Mouse (Mus musculus) testis, postnatal 14 days (tissue): ENCODE measurements around the gene Pla2g12b.
"Not testable (repeated sequence)": the region's sequence is repeated elsewhere in the genome, so short reads cannot be mapped to it uniquely, and the experiment has no call there.

Experiments
- DNase-seq: peaks from one replicate; pipeline ENCODE4 v3.0.0; 2021; ENCODE audit warnings: low spot score

The Pla2g12b gene

GRCm38 (mm10) chr10:59402899-59403792 is at the start of gene Pla2g12b:
Gene Pla2g12b (plus strand): TSS chr10:59403660.
- DNase-seq = no peak

- no peak for DNase-seq
Observed at GRCm38 (mm10) chr10:59354120-59354519, 49.3 kb upstream of the Pla2g12b start.

GRCm38 (mm10) chr10:59355020-59355419 is 48.4 kb upstream of the Pla2g12b start:
- no peak for DNase-seq

- DNase-seq = no peak
Observed at GRCm38 (mm10) chr10:59358744-59359143, 44.7 kb upstream of the Pla2g12b start.

DNA sequence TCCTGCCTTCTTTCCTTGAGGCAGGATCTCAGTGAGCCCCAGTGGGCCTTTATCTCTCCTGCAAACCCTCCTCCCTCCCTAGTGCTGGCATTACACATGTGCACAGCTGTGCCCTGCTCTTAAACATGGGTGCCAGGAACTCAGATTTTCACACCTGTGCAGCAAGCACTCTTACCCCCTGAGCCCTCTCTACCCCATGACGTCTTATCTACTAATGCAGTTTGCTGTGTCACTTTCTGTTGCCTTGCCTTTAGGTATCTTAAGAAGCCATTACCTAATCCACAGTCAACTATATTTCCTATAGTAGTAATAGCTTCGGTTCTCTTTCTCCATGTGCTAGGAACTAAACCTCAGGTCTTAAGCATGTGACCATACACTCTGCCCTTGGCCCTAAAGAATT is 40.3 kb upstream of the Pla2g12b start:
- no peak for DNase-seq

DNA sequence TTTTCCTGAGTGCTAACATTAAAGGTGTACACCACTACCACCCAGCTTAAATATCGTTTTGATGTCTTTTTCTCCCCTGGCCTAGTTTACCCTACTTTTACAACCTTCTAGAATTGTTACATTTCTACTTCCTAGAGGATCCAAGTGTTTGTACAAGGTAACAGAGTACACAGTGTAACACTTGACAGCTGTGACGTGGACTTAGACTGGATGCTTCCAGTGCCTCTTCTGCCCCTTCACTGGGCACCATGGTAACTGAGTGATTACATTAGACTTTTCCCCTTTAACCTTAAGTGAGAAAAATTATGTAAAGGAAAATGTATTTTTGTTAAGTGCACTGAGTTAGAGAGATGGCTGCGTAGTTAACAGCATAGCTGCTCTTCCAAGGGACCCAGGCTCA is 38.9 kb upstream of the Pla2g12b start:
- DNase-seq = no peak

DNA sequence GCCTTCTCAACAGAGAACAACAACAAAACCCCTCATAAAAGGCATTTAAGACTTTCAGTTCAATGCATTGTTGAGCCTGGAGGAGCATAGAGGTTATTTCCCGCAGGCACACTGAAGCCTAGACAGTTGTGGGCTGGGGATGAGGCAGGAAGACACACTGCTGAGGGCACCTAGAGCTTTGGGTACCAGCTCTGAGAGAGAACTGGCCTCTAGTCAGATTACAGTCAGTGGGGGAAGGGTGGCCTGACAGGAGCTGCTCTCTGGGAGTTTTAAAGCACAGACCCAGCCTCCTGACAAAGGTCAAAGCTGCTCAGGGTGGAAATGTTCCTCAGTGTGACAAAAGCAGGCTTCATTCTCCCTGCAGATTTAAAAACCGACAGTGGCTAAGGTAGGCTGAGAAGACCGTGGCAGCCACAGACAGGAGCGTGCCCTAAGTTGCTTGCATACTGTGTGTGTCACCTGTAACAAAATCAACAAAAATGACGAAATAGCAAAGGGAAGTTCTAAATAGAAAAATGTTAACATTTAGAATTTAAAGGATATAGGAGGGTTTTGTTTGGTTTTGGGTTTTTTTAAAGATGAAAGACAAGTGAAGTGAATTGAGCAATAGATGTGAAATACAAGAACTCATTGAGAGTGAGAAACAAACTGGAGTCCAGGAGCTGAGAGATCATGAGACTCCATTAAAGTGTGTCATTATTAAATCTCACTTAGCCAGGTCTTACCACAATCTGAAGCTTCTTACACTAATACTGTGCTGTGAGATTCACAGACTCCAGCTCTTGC is 37.5 kb upstream of the Pla2g12b start:
- DNase-seq = no peak

DNA sequence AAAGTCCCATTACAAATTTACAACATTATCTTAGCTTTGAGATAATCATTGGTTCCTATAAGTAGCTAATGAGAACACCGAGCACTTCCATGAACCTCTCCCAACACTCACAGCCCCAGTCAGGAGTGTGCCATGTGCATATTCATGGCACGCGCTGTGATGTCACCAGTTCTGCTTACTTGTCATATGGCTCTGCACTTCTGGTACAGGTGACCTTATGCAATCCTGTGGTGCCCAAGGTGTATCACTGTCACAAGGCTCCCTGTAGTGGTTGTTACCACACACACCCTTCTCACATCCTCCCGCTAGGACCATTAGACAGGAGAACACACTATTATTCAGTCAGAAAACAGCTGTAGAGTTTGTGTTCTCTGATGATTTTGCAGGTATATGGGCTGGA is 36.7 kb upstream of the Pla2g12b start:
- no peak for DNase-seq

- no peak for DNase-seq
Observed at GRCm38 (mm10) chr10:59367206-59367605, 36.3 kb upstream of the Pla2g12b start.

DNA sequence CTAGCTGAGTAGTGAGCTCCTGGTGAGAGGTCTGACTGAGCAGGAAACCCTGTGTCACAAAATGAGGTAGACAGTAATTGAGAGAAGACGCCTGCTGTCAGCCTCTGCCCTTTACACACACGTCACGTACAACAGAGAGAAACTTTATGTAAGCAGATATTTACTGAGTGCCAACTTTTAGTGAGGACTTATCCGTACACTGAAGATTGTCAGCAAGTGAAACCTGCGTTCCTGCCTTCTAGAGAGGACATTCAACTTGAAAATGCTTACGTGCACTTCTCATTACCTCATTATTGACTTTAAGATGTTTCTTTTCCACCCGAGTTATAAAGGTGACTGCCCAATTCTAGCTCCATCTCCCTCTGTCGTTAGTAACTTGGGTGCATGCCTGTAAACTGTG is 34.7 kb upstream of the Pla2g12b start:
- no peak for DNase-seq

- DNase-seq = no peak
Observed at GRCm38 (mm10) chr10:59369426-59369825, 34.0 kb upstream of the Pla2g12b start.

- DNase-seq = no peak
Observed at GRCm38 (mm10) chr10:59377906-59378305, 25.6 kb upstream of the Pla2g12b start.

- DNase-seq = no peak
Observed at GRCm38 (mm10) chr10:59378728-59379127, 24.7 kb upstream of the Pla2g12b start.

- no peak for DNase-seq
Observed at GRCm38 (mm10) chr10:59379927-59380326, 23.5 kb upstream of the Pla2g12b start.

- DNase-seq = no peak
Observed at GRCm38 (mm10) chr10:59380411-59380821, 23.0 kb upstream of the Pla2g12b start.

- not testable (repeated sequence) for DNase-seq
Observed at GRCm38 (mm10) chr10:59381563-59381962, 21.9 kb upstream of the Pla2g12b start.

- DNase-seq = no peak
Observed at GRCm38 (mm10) chr10:59386951-59387350, 16.5 kb upstream of the Pla2g12b start.

DNA sequence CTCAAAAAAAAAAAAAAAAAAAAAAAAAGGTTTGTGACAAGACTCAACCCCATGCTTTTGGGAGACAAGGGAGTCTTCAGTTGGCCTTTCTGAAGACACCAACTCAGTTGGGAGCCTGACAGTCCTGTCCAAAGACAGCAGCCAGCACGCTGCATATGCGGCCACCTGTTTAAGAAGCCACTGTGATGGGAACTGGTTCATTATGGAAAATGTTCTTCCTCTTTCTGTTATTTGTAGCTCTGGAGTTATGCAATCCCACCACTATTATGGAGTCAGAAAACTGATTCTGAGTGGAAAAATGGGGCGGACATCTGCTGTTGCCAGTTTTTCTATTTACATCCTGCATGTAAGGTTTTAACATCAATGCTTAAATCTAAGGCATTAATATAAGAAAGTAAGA is 13.8 kb upstream of the Pla2g12b start:
- DNase-seq = no peak

GRCm38 (mm10) chr10:59391907-59392306 is 11.6 kb upstream of the Pla2g12b start:
- no peak for DNase-seq

DNA sequence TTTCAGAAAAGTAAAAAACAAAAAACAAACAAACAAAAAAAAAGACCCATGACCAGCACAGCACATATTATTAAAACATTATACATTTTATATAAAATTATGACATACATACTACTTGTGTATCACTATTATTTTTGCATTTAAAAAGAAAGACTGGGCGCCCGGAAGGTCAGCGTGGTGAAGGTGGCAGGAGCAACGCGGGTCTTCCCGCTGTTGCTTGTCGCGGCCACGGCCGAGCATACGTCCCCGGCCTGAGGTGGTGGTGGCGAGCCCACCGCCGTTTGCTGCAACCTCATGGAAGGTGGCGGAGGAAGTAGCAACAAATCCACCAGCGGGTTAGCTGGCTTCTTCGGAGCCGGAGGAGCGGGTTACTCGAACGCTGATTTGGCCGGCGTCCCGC is 8.0 kb upstream of the Pla2g12b start, which contains the start of gene Gm10273:
TSS of gene Gm10273 (plus strand) at position 172 of the 400 bp plus-strand sequence.
- DNase-seq = not testable (repeated sequence)

DNA sequence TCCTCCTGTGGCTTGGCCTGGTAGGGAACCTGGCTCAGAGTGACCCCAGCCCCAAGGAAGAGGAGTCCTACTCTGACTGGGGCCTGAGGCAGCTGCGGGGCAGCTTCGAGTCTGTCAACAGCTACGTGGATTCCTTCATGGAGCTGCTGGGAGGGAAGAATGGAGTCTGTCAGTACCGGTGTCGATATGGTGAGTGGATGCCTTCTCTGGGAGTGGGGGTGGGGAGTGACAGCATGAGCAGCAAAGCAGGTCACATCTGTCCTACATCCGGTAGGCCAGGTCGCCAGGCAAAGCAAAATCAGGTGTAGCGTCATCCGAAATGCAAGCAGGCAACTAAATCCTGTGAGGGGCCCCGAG is 311 bp downstream of the Pla2g12b start:
- no peak for DNase-seq

DNA sequence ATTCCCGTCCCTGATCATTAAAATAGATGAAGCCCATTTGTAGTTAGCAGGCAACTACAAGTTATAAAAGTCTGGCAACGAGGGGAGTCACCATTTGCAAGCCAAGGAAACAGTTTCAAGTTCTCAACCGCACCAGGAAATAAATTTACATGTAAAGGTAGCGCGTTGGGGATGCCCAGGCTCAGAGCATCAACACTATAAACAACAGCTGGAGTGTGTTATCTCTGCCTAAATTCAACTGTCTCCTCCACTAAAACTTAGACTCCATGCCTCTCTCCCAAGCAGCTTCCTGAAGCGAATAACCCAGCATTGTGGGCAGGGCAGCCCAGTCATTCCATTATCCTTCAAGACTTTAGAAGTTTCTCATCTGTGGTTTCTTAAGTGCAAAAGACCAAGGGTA is 5.0 kb downstream of the Pla2g12b start:
- DNase-seq = no peak

DNA sequence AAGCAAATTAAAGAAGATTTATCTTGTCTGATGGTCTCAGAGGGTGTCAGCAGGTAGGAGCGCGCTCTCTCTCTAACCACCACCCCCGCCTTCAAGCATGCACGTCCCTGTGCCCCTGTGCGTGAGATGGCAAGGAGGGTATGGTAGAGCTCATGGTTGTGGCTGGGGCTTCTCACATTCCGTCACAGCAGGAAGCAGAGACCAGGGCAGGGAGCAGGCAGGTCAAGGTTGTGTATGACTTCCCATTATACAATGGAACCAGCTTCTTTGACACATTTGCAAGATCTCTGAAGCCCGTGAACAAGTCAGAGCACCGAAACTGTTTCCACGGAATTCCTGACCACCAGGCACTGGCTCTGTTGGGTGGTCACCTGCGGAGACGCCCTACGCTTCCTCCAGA is 6.8 kb downstream of the Pla2g12b start:
- no peak for DNase-seq
